Mouse (Mus musculus) duodenum, adult 2 months (tissue): Measurements from ENCODE around the gene Gm21964. TPM values are rescaled to one million over a fixed set of nuclear protein-coding genes. Genes with fewer than 3 reads are reported as not detected.

Experiments
- polyA plus RNA-seq: library from polyadenylated mRNA; depleted of rRNA; stranded (reverse); fragments of >200 nt; gene quantifications from 2 replicates; pipeline ENCODE4 v1.2.3, GENCODE M21; 2012; ENCODE audit warnings: low replicate concordance; rRNA removed

Gene Gm21964
- polyA plus RNA-seq: not detected in 2 replicates

DNA sequence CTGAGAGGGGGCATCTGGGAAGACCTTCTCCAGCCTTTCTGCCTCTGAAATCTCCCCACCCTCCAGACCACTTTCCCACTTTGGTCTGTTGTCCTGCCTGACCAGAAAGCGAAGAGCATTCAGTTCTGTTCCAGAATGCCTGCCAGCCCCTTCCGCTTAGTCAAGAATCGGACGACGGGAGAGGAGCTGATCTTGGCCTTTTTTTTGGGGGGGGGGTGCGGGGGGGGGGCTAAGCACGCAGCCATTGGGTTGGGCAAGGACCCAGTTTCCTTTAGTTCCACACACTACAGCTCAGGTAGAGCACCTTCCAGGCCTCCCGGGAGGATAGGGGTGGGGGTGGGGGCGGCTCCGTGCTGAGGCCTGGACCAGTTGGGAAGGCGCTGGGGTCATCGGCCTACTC lies at the start of gene Gm21964:
TSS of gene Gm21964 (plus strand) at position 301 of the 400 bp plus-strand sequence.

DNA sequence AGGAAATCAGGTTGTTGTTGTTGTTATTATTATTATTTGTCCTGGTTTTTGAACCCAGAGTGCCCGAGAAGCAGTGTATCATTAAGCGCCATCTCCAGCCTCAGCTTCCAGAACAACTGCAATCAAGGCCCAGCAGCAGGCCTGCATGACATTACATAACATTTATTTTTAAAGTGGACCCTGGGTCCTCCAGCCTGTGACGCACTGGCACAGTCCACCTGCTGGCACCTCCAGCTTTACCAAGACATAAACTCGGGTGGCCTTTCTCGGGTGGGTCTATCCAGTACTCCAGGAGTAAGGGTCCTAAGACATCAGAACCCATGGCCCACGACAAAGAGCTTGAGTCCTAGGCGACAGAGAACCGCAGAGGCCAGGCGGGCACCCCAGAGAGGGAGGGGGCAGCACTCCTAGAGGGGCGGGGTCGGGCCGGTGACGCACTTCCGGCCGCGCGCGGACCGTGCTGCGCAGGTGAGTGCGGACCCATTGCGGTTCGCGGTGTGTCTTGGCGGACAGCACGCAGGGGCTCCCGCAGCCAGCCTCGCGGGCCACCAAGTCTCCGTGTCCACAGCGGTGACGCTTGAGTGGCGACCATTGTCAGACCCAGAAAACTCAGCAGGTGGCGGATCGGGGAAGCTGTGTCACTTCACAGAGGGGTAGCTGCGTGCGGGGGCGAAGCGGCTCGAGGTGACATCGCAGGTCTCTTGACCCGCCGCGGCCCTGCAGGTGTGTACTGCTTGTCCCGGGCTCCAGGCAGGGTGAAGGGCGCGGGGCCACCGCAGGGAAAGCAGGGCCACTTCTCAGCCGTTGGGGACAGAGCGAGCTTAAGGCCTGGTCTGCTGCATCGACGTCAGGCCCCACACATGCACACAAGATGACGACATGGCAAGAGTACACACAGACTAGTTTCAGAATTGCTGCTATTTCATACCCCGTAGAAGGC lies 21.5 kb upstream of the Gm21964 start, which contains the start of gene Zfp612:
TSS of gene Zfp612 (plus strand) at position 465 of the 940 bp plus-strand sequence.

DNA sequence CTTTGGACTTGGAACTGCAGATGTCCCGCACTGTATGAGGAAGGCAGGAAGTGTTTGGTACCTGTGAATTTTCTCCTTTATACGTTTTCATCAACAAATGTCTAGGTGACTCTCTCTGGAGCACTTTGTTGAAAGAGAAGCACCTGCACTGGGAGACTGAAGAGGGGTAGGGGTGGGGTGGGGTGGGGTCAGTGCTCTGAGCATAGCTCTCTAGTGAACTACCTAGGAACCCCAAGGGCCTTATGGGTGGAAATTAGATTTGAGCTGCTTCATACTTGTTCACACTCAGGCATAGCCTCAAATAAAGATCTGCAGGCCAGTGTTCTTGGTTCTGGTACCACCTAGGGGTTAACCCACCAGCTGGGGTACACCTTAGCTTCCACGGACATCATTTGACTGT lies 1.6 kb downstream of the Gm21964 start, which contains the start of gene Gm17720:
TSS of gene Gm17720 (minus strand) at position 101 of the 400 bp plus-strand sequence.

Other genes with a start within 250 kb of the Gm21964 start
- gene Phlpp2, start 232.7 kb upstream of the Gm21964 start, polyA plus RNA-seq: 5.7 and 14.5 TPM in 2 replicates
- 12.4 and 51.3 TPM in 2 replicates for gene Marveld3, start 139.0 kb upstream of the Gm21964 start, polyA plus RNA-seq
- 0.05 and 0.15 TPM in 2 replicates for gene Tat, start 110.8 kb upstream of the Gm21964 start, polyA plus RNA-seq
- 18.7 and 39.4 TPM in 2 replicates for gene Chst4, start 61.5 kb upstream of the Gm21964 start, polyA plus RNA-seq
- 0.12 and 0.53 TPM in 2 replicates for gene Zfp612, start 21.5 kb upstream of the Gm21964 start, polyA plus RNA-seq
- not detected in 2 replicates for gene Gm17720, start 1.5 kb downstream of the Gm21964 start, polyA plus RNA-seq
- gene Calb2, start 67.0 kb downstream of the Gm21964 start, polyA plus RNA-seq: 3.3 and 4.8 TPM in 2 replicates
- 1.2 and 1.7 TPM in 2 replicates for gene Cmtr2, start 114.5 kb downstream of the Gm21964 start, polyA plus RNA-seq
- gene Hydin, start 165.8 kb downstream of the Gm21964 start, polyA plus RNA-seq: 0.01 TPM in 1 of 2 replicates, not detected in the other